Mouse (Mus musculus) CH12.LX (cell line): ENCODE measurements around the gene Robo3.

Experiments used
- BHLHE40 ChIP-seq: IDR thresholded peaks from 2 replicates; pipeline ENCODE4 v1.6.1; 2011; ENCODE audit warnings: mild to moderate bottlenecking, low read depth, low read length, improper control_type of control experiment
- CTCF ChIP-seq, 2 experiments: IDR thresholded peaks in 1 of 2; conservative IDR thresholded peaks in 1 of 2; 2 replicates each; pipeline ENCODE4 v1.5.1; 2011 to 2012; ENCODE audit warnings: low read depth in 2 of 2, low read length in 2 of 2, improper control_type of control experiment in 1 of 2, inconsistent platforms in 1 of 2, mild to moderate bottlenecking in 1 of 2, moderate library complexity in 1 of 2
- MAFK ChIP-seq: IDR thresholded peaks from 2 replicates; pipeline ENCODE4 v1.6.1; 2011; ENCODE audit warnings: low read length, improper control_type of control experiment; ENCODE audit not compliant: insufficient replicate concordance
- NRF1 ChIP-seq: IDR thresholded peaks from 2 replicates; pipeline ENCODE4 v1.6.1; 2014; ENCODE audit warnings: low read depth, mild to moderate bottlenecking, inconsistent platforms, low read length, improper control_type of control experiment, moderate library complexity
- POLR2A ChIP-seq: IDR thresholded peaks from 2 replicates; pipeline ENCODE4 v1.6.1; 2011; ENCODE audit warnings: low read depth, mild to moderate bottlenecking, improper control_type of control experiment, low read length
- USF1 ChIP-seq: IDR thresholded peaks from 2 replicates; pipeline ENCODE4 v1.6.1; 2014; ENCODE audit warnings: low read depth, mild to moderate bottlenecking, inconsistent platforms, low read length, improper control_type of control experiment

GRCm38 (mm10) chr9:37365706-37366105 is 67.3 kb downstream of the Robo3 start:
- TF ChIP-seq CTCF (conservative IDR thresholded peaks at IDR 0.05 in 1 of 2, IDR thresholded peaks at IDR 0.05 in 1 of 2; ENCODE audit: low read depth in 2 of 2, low read length in 2 of 2), result no peak
- no peak for TF ChIP-seq MAFK
- TF ChIP-seq BHLHE40, result no peak
- TF ChIP-seq POLR2A, result no peak
- no peak for TF ChIP-seq NRF1
- no peak for TF ChIP-seq USF1
